Mouse (Mus musculus) stomach, embryonic 16.5 days (tissue): ENCODE results near the gene Zfp3. TPM values are rescaled to one million over a fixed set of nuclear protein-coding genes. Genes with fewer than 3 reads are reported as not detected.

ENCODE experiments used
- ATAC-seq: fragments of 200-750 bp; cut with Nextera tagmentation; 2 replicates; pipeline ENCODE4 v1.8.0; 2017; ENCODE audit warnings: moderate number of reproducible peaks, moderate TSS enrichment; ENCODE audit not compliant: insufficient read depth, low FRiP score
- H3K27ac ChIP-seq: fragments of 300-500 bp; sonication (generic); 2 replicates; pipeline ENCODE4 v1.5.1; 2014; ENCODE audit warnings: low read length
- H3K27me3 ChIP-seq: fragments of 300-500 bp; sonication (generic); 2 replicates; pipeline ENCODE4 v1.6.1; 2014; ENCODE audit warnings: low read length, control low read depth, mixed read lengths; ENCODE audit not compliant: control insufficient read depth, insufficient read depth
- H3K36me3 ChIP-seq: fragments of 300-500 bp; sonication (generic); 2 replicates; pipeline ENCODE4 v1.6.1; 2014; ENCODE audit warnings: low read length; ENCODE audit not compliant: control insufficient read depth, insufficient read depth
- H3K4me1 ChIP-seq: fragments of 300-500 bp; sonication (generic); 2 replicates; pipeline ENCODE4 v1.6.1; 2014; ENCODE audit warnings: low read length, control low read depth, mixed read lengths; ENCODE audit not compliant: control insufficient read depth, insufficient read depth
- H3K4me2 ChIP-seq: fragments of 300-500 bp; sonication (generic); 2 replicates; pipeline ENCODE4 v1.6.1; 2014; ENCODE audit warnings: low read depth, low read length, mixed read lengths
- H3K4me3 ChIP-seq: fragments of 300-500 bp; sonication (generic); replicated peaks from 2 replicates; pipeline ENCODE4 v1.5.1; 2014; ENCODE audit warnings: mild to moderate bottlenecking, low read length
- H3K9ac ChIP-seq: fragments of 300-500 bp; sonication (generic); 2 replicates; pipeline ENCODE4 v1.6.1; 2014; ENCODE audit warnings: low read length
- H3K9me3 ChIP-seq: fragments of 300-500 bp; sonication (generic); replicated peaks from 2 replicates; pipeline ENCODE4 v1.6.1; 2016; ENCODE audit warnings: low read length, control low read depth; ENCODE audit not compliant: control insufficient read depth
- WGBS: fragments of 180-500 bp; shearing (Covaris S2); extraction: QIAGEN DNeasy Blood & Tissue Kit; methylation state at CpG from one replicate; pipeline ENCODE4 v1.1.7; 2014; 5-methylcytosine and 5-hydroxymethylcytosine counted together
- polyA plus RNA-seq: library from polyadenylated mRNA; unstranded; fragments of >200 nt; fragmentation: Nextera tagmentation; extraction: Ambion mirVana; gene quantifications from 2 replicates; pipeline ENCODE4 v1.2.1, GENCODE M21; 2015

Gene Zfp3
- polyA plus RNA-seq, 1 experiment from 2014 or later = 5.9 TPM

DNA sequence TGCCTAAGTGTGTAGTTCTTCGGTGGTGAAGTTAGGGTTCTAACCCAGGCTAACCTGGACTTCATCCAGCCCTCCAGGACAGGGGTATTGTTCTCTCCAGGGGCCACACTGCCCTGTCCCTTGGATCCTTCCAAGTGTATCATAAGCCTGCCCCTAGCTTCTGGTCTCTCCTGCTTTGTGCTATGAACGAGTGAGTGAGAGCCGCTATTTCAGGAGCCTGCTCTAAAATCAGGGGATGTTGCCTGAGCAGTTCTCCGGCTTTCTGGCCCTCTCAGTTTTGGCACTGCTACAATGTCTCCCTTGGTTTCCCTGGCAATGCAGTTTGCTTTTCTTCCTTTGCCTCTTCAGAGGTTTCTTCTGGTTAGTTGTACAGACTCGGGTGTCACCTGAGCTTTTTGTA is 32.8 kb upstream of the Zfp3 start:
- Histone ChIP-seq H3K4me3 (no peak overlapping the region), H3K9me3 (no peaks in the 10 kb centered on the region), H3K9ac (no peak overlapping the region), H3K27ac (no peak overlapping the region), H3K27me3 (no peaks in the 10 kb centered on the region), H3K36me3 (0 out of 2 replicates have a peak, but pooled peaks cover 9% of the 10 kb centered on the region), H3K4me2 (no peak overlapping the region), H3K4me1 (no peaks in the 10 kb centered on the region)
- no peak for ATAC-seq
- 62% methylated on average over 5 of the region's 5 CpGs for WGBS

DNA sequence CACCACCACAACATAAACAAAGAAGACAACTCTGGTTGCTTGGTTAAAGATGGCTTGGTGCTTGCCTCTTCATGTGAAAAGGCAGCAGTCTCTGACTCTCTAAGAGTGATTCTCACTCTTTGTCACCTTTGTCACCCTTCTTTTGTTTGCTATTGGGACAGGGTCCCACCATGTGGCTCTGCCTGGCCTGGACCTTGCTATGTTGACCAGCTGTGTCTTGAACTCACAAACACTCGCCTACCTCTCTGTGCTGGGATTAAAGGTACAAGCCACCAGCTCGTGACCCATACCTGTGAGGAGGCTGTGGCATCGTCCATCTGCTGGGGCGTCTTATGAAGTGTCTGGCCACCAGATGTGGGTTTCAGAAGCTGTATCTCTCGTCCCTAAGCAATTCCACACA is 30.8 kb upstream of the Zfp3 start:
- Histone ChIP-seq H3K36me3 (no peaks in the 10 kb centered on the region), H3K9ac (no peak overlapping the region), H3K27me3 (no peaks in the 10 kb centered on the region), H3K4me3 (no peak overlapping the region), H3K27ac (no peak overlapping the region), H3K9me3 (no peaks in the 10 kb centered on the region), H3K4me2 (no peak overlapping the region), H3K4me1 (no peaks in the 10 kb centered on the region)
- ATAC-seq = no peak
- WGBS = 55% methylated on average over 5 of the region's 5 CpGs

DNA sequence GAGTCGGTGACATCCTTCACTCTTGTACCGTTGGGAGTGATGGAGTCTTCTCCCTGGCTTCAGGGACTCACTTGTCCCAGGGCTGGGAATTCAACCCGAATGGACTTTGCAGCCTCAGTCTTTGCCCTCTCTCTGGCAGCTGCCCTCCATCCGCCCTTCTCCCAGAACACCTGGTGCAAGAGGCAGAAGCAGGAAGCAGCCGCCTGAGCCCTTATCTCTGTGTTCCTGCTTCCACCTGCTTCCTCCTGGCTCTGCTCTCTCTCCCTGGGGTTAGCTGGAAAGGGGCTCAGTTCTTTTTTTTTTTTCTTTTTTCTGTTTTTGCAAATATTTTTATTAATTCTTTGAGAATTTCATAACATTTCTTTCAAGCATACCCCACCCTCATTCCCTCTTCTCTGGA is 26.3 kb upstream of the Zfp3 start:
- Histone ChIP-seq H3K9ac (no peak overlapping the region), H3K4me2 (no peak overlapping the region), H3K4me1 (no peaks in the 10 kb centered on the region), H3K36me3 (no peaks in the 10 kb centered on the region), H3K4me3 (no peak overlapping the region), H3K27ac (no peak overlapping the region), H3K27me3 (no peaks in the 10 kb centered on the region), H3K9me3 (no peaks in the 10 kb centered on the region)
- peak; percentile 83 for ATAC-seq
- WGBS = 50% methylated on average over 5 of the region's 5 CpGs

DNA sequence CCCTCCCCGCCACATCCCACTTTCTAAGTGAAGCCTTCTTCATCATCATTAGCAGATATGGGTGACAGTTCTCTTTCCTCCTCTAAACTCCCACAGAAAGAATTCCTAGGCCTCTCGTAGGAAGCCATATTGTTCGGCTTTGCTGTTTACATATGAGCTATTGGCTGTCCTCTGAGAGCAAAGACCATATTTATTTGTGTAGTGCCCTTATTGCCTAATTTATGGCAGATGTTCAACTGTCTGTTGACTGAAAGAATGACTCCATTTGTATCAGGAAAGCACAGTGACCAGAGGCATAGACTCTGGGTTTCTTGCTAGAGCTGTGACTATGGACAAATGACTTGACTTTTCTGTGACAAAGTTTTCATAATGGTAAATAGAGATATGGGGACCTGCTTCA is 22.4 kb upstream of the Zfp3 start:
- 82% methylated on average over 3 of the region's 3 CpGs for WGBS
- no peaks in the 10 kb centered on the region for H3K9me3 ChIP-seq
- ATAC-seq = no peak

DNA sequence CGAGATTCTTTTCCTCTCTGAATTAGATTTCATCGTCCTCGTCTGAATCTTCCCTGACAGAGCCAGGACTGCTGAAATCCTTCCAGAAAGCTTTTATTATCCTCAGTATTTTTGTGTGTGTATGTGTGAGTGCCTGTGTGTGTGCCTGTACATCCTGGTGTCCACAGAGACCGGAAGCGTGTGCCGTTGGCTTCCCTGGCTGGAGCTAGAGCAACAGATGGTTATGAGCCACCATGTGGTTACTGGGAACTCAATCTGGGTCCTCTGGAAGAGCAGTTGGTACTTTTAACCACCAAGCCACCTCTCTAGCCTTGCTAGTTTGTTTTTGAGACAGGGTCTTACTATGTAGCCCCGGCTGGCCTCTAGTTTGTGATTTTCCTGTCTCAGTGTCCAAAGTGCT is 21.9 kb upstream of the Zfp3 start:
- H3K9me3 ChIP-seq = no peaks in the 10 kb centered on the region
- no peak overlapping the region for H3K27ac ChIP-seq
- no peak overlapping the region for H3K4me2 ChIP-seq
- no peak overlapping the region for H3K4me3 ChIP-seq
- H3K36me3 ChIP-seq = no peaks in the 10 kb centered on the region
- no peak overlapping the region for H3K9ac ChIP-seq
- ATAC-seq = no peak
- no peaks in the 10 kb centered on the region for H3K27me3 ChIP-seq
- WGBS = 82% methylated on average over 7 of the region's 7 CpGs
- H3K4me1 ChIP-seq = no peaks in the 10 kb centered on the region

More for the DNA sequence above, 22.4 kb upstream of the Zfp3 start:
- no peak overlapping the region for H3K9ac ChIP-seq
- no peak overlapping the region for H3K4me3 ChIP-seq
- H3K27ac ChIP-seq = no peak overlapping the region
- no peaks in the 10 kb centered on the region for H3K4me1 ChIP-seq
- H3K36me3 ChIP-seq = no peaks in the 10 kb centered on the region
- H3K4me2 ChIP-seq = no peak overlapping the region
- no peaks in the 10 kb centered on the region for H3K27me3 ChIP-seq

DNA sequence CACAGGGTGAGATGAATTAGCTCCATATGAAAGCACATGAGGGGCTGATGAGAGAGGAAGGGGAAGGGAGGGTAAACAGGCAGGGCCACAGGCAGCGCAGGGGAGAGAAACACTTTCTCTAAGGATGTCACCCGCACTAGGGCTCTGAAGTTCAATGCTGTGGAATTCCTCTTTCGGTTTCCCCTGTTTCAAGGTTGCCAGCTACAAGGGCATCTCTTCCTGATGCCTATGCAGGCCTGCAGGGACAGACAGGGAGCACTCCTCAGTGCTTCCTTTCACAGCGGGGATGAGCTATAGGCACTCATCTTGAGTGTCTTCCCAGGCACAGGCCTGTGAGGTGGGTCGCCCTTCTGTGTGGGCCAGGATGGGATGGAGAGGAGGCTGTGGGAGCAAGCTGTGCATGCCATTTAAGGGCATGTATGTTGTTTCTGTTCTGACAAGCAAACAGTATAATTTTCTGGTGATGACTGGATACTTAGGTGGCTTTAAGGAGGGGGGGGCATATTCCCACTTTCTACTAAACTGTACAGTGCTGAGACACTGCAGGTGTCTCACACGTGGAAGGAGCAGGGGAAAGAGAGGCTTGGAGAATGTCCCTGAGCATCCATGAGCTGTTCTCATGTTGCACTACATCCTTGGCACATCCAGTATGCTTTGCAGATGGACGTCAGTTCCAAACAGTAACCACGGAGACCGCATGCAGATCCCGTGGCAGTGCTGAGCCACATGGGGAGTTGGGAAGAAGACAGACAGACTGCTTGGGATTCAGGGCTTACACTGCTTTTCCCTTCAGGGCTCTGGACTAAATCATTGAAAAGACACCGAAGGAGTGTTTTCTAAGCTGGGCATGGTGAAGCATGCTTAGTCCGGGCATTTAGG is 21.2 kb upstream of the Zfp3 start:
- Histone ChIP-seq H3K27me3 (no peaks in the 10 kb centered on the region), H3K27ac (no peak overlapping the region), H3K36me3 (no peaks in the 10 kb centered on the region), H3K4me3 (no peak overlapping the region), H3K9me3 (no peaks in the 10 kb centered on the region), H3K4me1 (no peaks in the 10 kb centered on the region), H3K9ac (no peak overlapping the region), H3K4me2 (no peak overlapping the region)
- no peak for ATAC-seq
- 77% methylated on average over 12 of the region's 12 CpGs for WGBS

DNA sequence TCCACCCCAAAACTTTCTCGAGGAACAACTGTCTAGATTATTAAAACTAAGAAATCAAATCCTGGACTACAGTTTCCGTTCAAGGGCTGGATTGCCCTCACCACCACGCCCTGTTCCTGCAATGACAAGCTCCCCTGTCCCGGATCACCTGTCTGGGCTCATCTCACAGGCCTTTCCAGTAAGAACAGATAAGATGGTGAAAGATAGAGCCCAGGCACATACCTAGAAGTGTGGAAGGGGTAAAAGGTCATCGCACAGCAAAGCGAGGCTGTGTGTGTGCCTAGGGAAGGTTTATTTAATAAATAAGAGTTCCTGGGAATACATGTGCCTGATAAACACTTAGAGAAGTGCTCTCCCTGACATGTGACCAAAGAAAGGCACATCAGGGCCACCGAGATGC is 18.4 kb upstream of the Zfp3 start:
- Histone ChIP-seq H3K4me2 (no peak overlapping the region), H3K36me3 (no peaks in the 10 kb centered on the region), H3K27ac (no peak overlapping the region), H3K9ac (no peak overlapping the region), H3K9me3 (0 out of 2 replicates have a peak, but pooled peaks cover 4% of the 10 kb centered on the region), H3K4me3 (no peak overlapping the region), H3K27me3 (no peaks in the 10 kb centered on the region), H3K4me1 (no peaks in the 10 kb centered on the region)
- WGBS = 72% methylated on average over 7 of the region's 7 CpGs
- ATAC-seq = no peak

DNA sequence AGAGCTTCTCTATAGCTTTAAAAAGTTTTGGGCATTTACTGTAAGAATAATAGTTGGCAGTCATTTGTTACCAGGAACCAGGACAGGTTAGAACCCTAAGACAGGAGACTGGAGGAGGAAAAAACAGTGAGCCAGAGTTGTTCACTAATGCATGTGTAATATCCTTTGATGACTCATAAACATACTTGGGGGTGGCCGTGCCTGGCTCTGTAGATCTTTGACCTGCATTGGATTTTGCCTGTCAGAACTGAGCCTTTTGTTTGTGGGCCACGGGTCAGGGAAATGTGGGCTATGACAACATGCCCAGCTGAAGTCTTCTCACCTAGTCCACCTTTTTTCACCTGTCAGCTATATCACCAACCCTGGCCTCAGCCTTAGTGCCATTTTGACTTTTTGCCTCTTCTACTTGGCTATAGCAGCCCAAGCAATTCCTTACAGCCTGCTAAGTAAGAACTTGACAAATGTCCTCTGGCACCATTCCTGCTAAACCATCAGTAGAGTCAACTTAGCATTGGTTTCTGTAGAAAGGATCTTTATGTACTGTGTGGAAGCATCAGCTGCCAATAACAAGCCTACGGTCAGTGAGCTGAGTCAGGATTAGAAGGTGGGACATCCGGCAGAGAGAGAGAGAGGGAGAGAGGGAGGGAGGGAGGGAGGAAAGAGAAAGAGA is 16.0 kb upstream of the Zfp3 start:
- no peak overlapping the region for H3K4me3 ChIP-seq

DNA sequence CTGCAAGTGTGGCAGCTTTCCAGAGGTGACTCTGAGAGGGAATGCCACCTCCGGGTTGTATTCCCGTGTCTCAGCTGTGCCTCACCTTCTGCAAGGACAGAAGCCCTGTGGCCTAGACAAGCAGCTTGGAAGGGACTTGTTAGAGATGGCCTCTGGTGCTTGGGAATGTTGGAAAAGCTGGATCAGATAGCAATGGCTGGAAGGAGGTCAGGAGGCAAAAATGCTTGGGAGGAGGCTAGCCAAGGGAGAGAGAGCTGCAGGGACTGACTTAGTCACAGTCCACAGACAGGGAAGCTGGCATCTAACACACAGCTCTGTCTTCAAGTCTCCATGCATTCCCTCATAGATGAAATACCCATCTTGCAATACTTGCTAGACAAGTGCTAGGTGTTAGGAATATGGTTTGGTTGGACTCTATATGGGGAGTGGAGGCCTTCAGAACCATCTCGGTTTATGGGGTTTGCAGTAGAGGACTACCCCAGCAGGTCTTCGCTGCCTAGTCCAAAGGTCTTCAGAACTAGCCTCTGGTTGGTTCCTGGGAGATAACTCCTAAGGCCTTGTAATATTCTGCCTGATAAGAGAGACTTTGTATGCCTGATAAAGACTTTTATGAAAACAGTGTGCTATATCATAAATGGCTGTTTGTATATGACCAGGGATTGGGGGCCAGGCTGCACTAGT is 11.5 kb upstream of the Zfp3 start:
- WGBS = 68% methylated on average over 4 of the region's 4 CpGs
- no peak overlapping the region for H3K4me3 ChIP-seq
- H3K27me3 ChIP-seq = no peaks in the 10 kb centered on the region
- H3K36me3 ChIP-seq = no peaks in the 10 kb centered on the region
- no peaks in the 10 kb centered on the region for H3K4me1 ChIP-seq
- peak; percentile 47; the same call in 1 of the 2 replicates for ATAC-seq
- no peak overlapping the region for H3K4me2 ChIP-seq
- no peak overlapping the region for H3K27ac ChIP-seq
- no peak overlapping the region; the same call in 1 of the 2 replicates for H3K9ac ChIP-seq
- H3K9me3 ChIP-seq = 0 out of 2 replicates have a peak, but pooled peaks cover 4% of the 10 kb centered on the region

More for the DNA sequence above, 16.0 kb upstream of the Zfp3 start:
- H3K9ac ChIP-seq = no peak overlapping the region
- H3K9me3 ChIP-seq = 0 out of 2 replicates have a peak, but pooled peaks cover 4% of the 10 kb centered on the region
- H3K4me1 ChIP-seq = no peaks in the 10 kb centered on the region
- H3K27ac ChIP-seq = no peak overlapping the region
- WGBS = 59% methylated on average over 4 of the region's 4 CpGs
- ATAC-seq = no peak
- H3K36me3 ChIP-seq = no peaks in the 10 kb centered on the region
- H3K27me3 ChIP-seq = no peaks in the 10 kb centered on the region
- no peak overlapping the region for H3K4me2 ChIP-seq
